Mouse (Mus musculus) spleen, adult 2 months (tissue): ENCODE data around the gene Pxt1. TPM values are rescaled to one million over a fixed set of nuclear protein-coding genes. Genes with fewer than 3 reads are reported as not detected.

ENCODE experiments used
- DNase-seq, 2 experiments: peaks; one replicate each; pipeline versions ENCODE4 v3.0.0 to v3.0.0-alpha.2; 2012 to 2021; ENCODE audit warnings: low spot score in 2 of 2, low read depth in 1 of 2
- H3K27ac ChIP-seq: fragments of 200-500 bp; 2 replicates; pipeline ENCODE4 v1.5.1; 2012; ENCODE audit warnings: low read length, inconsistent platforms; ENCODE audit not compliant: insufficient read depth
- H3K27me3 ChIP-seq: fragments of 200-500 bp; 2 replicates; pipeline ENCODE4 v1.6.1; 2012; ENCODE audit warnings: mild to moderate bottlenecking, moderate library complexity, low read length, inconsistent platforms; ENCODE audit not compliant: control insufficient read depth, insufficient read depth
- H3K36me3 ChIP-seq: fragments of 200-500 bp; 2 replicates; pipeline ENCODE4 v1.6.1; 2012; ENCODE audit warnings: mild to moderate bottlenecking, low read length, inconsistent platforms; ENCODE audit not compliant: control insufficient read depth, insufficient read depth
- H3K4me1 ChIP-seq: fragments of 200-500 bp; 2 replicates; pipeline ENCODE4 v1.6.1; 2011; ENCODE audit warnings: inconsistent platforms; ENCODE audit not compliant: control insufficient read depth, insufficient read depth, insufficient read length
- H3K4me3 ChIP-seq: fragments of 200-500 bp; 2 replicates; pipeline ENCODE4 v1.5.1; 2011; ENCODE audit warnings: mild to moderate bottlenecking, inconsistent platforms; ENCODE audit not compliant: insufficient read depth, insufficient read length; ENCODE audit errors: extremely low read depth
- CTCF ChIP-seq: fragments of 200-500 bp; IDR thresholded peaks from 2 replicates; pipeline ENCODE4 v1.5.1; 2011; ENCODE audit warnings: mild to moderate bottlenecking, inconsistent platforms; ENCODE audit not compliant: insufficient read depth, insufficient read length, insufficient replicate concordance; ENCODE audit errors: extremely low read depth
- POLR2A ChIP-seq: fragments of 200-500 bp; IDR thresholded peaks from 2 replicates; pipeline ENCODE4 v1.6.1; 2011; ENCODE audit warnings: low read depth, low read length, inconsistent platforms
- WGBS: fragments of 180-500 bp; shearing (Covaris S2); methylation state at CpG from one replicate; pipeline ENCODE4 v1.1.7; 2018; 5-methylcytosine and 5-hydroxymethylcytosine counted together
- polyA plus RNA-seq: library from polyadenylated mRNA; depleted of rRNA; stranded (reverse); fragments of >200 nt; gene quantifications from 2 replicates; pipeline ENCODE4 v1.2.3, GENCODE M21; 2012

Gene Pxt1
- polyA plus RNA-seq, 1 experiment: 0.18 TPM

DNA sequence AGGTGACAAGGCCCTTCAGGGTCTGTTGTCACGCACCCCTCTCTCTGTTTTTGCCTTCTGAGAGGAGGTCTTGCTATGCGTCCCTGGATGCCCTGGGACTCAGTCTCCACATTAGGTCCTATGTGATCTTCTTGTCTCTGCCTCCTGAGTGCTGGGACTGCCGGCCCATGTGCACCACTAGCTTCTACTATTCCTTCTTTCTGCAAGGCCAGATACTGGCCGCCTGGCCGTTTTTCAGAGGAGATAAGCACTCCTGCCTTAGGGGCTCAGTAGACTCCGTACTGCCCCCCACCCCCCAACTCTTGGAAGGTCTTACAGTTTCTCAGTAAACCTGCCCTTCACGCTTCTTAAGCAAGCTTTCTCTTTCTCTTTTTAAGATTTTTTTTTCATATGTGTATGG is 7.5 kb downstream of the Pxt1 start:
- Histone ChIP-seq H3K4me3 (no peak overlapping the region), H3K27ac (no peak overlapping the region), H3K4me1 (no peaks in the 10 kb centered on the region), H3K27me3 (no peaks in the 10 kb centered on the region), H3K36me3 (no peaks in the 10 kb centered on the region)
- no peak for DNase-seq
- TF ChIP-seq POLR2A (no peak), CTCF (no peak)
- 83% methylated on average over 7 of the region's 7 CpGs for WGBS

- WGBS: 69% methylated on average over 19 of the region's 19 CpGs
Observed at GRCm38 (mm10) chr17:28934120-28934916, 9.3 kb downstream of the Pxt1 start.

DNA sequence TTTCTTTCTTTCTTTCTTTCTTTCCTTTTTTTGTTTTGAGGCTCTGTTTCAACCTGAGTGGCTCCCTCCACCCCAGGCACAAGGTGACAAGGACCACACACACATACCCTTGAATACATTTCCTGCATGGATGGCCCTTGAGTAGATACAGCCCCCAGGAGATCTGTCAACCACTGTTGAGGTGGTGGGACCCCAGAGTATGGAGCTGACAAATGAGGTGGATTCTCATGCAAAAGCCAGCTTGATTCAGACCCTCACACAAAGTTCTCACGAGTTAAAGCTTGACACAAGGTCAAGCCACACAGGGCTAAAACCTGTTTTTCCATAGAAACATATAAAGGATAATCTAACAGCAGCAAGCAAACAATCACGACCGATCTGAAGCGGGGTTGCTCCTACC is 11.4 kb downstream of the Pxt1 start:
- DNase-seq: no peak
- TF ChIP-seq CTCF (no peak), POLR2A (no peak)
- H3K4me1 ChIP-seq: no peaks in the 10 kb centered on the region
- no peaks in the 10 kb centered on the region for H3K27me3 ChIP-seq
- no peak overlapping the region for H3K4me3 ChIP-seq
- H3K27ac ChIP-seq: no peak overlapping the region
- H3K36me3 ChIP-seq: no peaks in the 10 kb centered on the region
- WGBS: 91% methylated on average over 4 of the region's 4 CpGs

More at GRCm38 (mm10) chr17:28934120-28934916, 9.3 kb downstream of the Pxt1 start:
- no peak for DNase-seq
- Histone ChIP-seq H3K27ac (no peak overlapping the region), H3K36me3 (no peaks in the 10 kb centered on the region), H3K4me1 (no peaks in the 10 kb centered on the region), H3K27me3 (no peaks in the 10 kb centered on the region), H3K4me3 (no peak overlapping the region)
- no peak for TF ChIP-seq POLR2A
- TF ChIP-seq CTCF: no peak

DNA sequence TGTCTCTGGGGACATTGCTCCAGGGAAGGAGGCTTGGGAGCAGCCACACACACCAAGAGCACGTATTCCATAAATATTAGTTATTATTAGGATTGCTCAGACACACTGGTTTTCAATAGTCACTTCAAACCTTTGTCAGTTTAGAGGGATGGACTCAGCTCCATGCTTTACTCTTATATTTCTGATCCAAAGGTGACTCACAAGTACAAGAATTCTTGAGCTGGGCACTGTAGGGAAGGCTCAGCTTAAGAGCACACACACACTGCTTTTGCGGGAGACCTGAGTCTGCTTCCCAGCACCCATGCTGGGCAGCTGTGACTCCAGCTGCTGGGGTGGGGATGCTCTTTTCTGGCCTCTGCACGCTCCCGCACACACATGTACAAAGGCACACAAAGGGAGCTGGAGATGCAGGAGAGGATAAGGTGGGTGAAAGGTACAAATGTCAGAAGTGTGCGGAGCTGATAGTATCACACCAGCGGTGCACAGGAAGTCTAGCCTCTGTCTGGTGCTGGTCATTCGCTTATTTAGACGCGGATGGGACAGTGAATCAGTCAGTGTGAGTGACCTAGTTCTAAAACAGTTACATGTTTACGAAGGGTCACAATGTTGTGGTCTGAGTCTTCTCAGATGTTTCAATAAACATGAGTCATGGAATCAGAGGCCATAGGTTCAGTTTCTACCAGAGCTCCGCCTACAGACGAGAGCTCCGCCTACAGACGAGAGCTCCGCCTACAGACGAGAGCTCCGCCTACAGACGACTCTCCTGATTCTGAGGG is 12.0 kb downstream of the Pxt1 start:
- TF ChIP-seq CTCF (no peak), POLR2A (no peak)
- Histone ChIP-seq H3K27ac (no peak overlapping the region), H3K27me3 (no peaks in the 10 kb centered on the region), H3K4me1 (no peaks in the 10 kb centered on the region), H3K36me3 (no peaks in the 10 kb centered on the region), H3K4me3 (no peak overlapping the region)
- DNase-seq: no peak
- WGBS: 92% methylated on average over 18 of the region's 18 CpGs

- TF ChIP-seq POLR2A (no peak), CTCF (no peak)
- Histone ChIP-seq H3K4me1 (no peaks in the 10 kb centered on the region), H3K36me3 (no peaks in the 10 kb centered on the region), H3K4me3 (no peak overlapping the region), H3K27me3 (no peaks in the 10 kb centered on the region), H3K27ac (0 out of 2 replicates have a peak overlapping the region, but pooled peaks have one; percentile 36)
- 49% methylated on average over 14 of the region's 14 CpGs for WGBS
- no peak for DNase-seq
Observed at GRCm38 (mm10) chr17:28930392-28931074, 13.1 kb downstream of the Pxt1 start.

- no peak overlapping the region for H3K27ac ChIP-seq
- no peak overlapping the region for H3K4me3 ChIP-seq
- TF ChIP-seq POLR2A (no peak), CTCF (no peak)
- DNase-seq: no peak
- H3K27me3 ChIP-seq: no peaks in the 10 kb centered on the region
- WGBS: 98% methylated on average over 4 of the region's 4 CpGs
- H3K4me1 ChIP-seq: no peaks in the 10 kb centered on the region
- H3K36me3 ChIP-seq: no peaks in the 10 kb centered on the region
Observed at GRCm38 (mm10) chr17:28929369-28929768, 14.3 kb downstream of the Pxt1 start.

- DNase-seq: no peak
Observed at GRCm38 (mm10) chr17:28928004-28928403, 15.6 kb downstream of the Pxt1 start.

More at GRCm38 (mm10) chr17:28928004-28928403, 15.6 kb downstream of the Pxt1 start:
- no peak for TF ChIP-seq CTCF
- TF ChIP-seq POLR2A: no peak
- WGBS: 71% methylated on average over 9 of the region's 9 CpGs
- Histone ChIP-seq H3K4me1 (no peaks in the 10 kb centered on the region), H3K27me3 (no peaks in the 10 kb centered on the region), H3K4me3 (no peak overlapping the region), H3K27ac (no peak overlapping the region), H3K36me3 (no peaks in the 10 kb centered on the region)
